Mouse (Mus musculus) testis, postnatal 14 days (tissue): ENCODE data around the gene Gm20388.
"Not testable (repeated sequence)": the region's sequence is repeated elsewhere in the genome, so short reads cannot be mapped to it uniquely, and the experiment has no call there.

ENCODE experiments used
- DNase-seq: peaks from one replicate; pipeline ENCODE4 v3.0.0; 2021; ENCODE audit warnings: low spot score

The Gm20388 gene

DNA sequence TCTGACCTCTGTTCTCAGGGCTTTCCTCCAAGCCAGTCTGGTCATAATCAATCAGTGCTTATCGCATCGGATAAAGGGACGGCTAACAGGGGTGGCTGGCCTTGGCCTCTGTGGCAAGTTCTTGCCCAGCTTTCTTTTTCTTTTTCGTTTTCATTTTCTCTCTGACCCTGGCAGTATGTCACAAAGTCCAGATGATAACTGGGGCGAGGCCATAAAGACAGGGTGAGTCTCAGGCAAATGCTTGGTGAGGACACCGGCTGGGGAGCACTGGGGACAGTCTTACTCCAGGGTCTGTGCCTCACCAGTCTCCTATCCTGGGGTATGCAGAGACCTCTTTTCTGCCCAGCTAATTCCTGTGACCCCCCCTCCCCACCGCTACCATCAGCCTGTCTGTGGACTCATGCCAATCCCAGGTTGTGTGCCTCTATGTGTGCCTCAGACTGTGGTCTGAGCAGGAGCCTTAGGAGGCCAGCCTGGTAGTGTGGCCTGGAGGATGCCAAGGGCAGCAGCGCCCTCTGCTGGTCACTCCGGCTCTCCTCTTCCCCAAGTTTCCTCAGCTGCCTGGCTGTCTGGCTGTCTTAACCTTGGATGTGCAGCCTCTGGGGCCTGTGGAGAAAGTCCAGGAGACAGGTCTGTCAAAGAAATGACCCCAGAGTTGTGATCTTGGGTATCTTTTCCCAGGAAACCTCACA, 885.4 kb downstream of the Gm20388 start:
- peak; percentile 57 for DNase-seq

DNA sequence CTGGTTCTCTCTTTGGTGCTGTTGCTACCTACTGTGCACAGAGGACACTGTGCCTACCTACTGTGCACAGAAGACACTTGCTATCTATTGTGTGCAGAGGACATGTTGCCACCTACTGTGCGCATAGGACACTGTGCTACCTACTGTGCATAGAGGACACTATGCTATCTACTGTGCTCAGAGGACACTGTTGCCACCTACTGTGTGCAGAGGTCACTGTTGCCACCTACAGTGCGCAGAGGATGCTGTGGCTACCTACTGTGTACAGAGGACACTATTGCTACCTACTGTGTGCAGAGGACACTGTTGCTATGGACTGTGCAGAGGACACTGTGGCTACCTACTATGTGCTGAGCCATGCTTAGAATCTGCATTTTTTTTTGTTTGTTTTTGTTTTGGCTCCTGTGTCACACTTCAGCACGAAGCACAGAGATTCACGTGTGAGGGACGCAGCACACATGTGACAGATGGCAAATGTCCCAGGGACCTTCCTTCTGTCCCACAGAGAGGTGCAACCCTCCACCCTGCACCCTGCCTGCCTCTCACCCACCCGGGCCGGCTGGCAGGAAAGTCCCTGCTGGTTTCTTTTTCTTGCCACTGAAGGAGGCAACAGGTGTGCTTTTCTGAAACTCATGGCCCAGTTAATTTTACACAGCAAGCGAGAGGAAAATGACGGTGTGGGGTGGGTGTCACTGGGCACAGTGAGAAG, 886.5 kb downstream of the Gm20388 start:
- no peak for DNase-seq

DNA sequence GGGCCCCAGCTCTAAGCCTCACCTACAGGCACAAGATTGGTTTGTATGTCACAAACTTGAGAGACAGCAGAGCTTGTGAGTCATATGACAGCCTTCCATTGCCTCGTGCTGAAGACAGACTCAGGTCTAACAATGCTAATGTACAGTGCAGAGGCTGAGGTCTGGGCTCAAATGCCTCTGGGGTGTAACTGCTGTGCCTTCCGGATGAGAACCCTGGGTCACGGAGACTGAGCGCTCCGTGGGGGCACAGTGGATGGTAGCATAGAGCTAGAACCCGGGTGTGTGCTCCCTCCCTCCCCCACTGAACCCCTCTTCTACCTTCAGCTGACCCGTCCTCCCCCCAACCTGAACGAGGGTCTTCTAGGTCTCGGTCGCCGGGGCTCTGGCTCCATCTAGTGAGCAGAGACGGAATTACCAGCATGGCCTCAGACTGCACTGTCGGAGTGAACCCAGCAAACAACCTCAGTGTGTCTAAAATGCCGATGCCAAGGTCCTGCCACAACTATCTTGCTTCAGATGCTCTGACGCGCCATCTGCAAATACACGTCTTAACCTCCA, 889.7 kb downstream of the Gm20388 start:
- DNase-seq: no peak

DNA sequence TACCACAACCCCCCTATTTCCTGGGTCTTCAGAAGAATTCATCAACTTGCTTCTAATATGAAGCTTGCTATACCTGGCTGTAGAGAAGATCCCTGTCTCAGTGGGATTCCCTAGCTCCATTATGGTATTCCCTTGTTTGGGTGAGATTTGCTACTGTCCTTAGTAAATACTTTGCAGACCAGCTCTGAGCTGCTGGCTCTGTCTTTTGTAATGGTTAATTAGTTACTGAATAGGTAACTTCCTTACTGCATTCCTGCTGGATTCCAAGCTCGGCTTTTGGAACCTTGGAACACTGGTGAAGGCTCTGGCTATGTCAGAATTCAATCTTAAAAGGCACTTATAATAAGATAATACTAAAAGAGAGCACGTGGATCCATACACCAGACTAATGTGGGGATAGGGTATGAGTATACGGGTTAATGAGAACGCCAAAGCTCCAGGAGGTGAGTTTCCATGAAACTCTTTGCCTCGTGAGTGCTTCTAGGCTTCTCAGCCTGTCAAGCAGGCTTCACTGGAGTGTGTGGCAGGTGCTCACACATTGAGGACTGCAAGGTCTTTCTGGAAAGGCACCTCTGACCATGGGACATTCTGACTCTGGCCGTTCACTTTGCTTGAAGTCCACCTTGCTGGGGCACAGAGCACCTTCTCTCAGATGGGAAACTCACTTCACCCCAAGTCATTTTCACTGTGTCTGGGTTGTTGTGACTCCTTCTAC, 893.2 kb downstream of the Gm20388 start:
- not testable (repeated sequence) for DNase-seq

DNA sequence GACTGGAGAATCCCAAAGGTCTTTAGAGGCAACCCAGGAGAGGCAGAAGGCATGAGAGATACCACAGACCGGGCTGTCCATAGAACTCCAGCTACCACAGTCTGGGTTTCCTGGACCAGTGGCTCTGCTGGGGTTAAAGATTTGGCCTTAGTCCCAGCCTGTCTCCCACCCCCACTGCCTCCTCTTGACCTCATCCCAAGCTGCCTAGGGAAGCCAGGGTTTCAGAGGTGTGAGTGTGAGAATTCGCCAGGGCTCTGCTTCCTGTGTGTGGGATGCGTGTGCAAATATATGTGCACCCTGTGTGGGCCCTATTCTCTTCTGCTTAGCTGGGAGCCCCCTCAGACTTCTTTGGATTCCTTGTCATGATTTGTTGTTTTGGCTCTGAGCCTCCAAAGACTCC, 894.1 kb downstream of the Gm20388 start:
- DNase-seq: no peak

DNA sequence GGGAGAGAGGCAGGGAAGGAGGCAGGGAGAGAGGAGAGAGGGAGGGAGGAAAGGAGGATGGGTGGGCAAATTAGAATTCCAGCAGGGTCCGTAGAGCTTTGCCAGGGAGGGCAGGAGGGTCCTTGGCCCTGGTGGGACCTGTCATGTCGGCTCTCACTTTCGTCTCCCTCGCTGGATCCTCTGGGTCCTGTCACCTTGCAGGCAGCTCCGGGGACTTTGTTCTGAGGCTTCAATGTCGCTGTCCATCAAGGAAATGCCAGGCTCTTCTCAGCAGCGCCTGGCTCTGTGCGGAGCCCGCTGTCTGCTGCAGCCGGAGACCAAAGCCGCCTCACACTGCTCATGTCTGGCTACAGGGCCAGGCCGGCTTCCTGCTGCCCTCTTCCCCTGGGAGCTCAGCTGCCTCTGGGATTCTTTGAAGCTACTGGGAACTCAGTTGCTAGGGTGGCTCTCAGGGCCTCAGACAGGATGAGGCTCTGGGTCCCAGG, 896.2 kb downstream of the Gm20388 start:
- DNase-seq: no peak

DNA sequence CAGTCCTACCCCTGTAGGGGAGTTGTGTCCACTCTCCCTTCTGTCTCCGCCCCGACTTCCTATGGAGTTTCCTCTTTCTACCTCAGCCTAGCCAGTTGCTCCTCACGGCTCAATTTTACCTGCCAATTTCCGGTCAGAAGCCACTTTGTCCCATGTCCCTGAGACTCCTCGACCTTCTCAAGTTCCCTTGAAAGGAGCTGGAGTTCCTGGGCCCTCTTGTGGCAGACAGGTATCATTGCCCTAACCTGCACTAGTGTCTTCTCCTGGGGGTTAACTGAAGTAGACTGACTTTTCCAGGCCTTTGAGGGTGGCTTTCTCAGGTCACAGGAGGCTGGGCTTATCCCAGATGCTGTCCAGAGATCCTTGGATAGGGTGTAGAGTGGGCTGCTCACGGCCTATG, 897.1 kb downstream of the Gm20388 start:
- DNase-seq: no peak

DNA sequence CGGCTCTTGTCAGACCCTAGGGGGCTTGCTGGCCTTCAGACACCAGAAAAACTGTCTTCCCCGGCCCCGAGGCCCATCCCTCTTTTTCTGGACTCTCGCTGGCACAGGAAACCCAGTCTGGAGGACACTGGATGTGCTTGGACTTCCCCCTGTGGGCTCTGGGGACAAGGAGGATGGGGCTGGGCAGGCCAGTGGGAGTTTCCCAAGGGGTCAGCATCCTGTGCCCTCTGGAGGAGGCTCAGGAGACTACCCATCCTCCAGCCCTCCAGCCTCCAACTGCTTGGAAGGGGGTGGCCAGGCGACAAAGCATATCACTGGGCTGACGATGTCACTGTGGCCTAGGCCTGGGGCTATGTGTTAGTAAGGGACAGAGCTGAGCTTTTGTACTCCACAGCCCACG, 898.4 kb downstream of the Gm20388 start:
- no peak for DNase-seq

DNA sequence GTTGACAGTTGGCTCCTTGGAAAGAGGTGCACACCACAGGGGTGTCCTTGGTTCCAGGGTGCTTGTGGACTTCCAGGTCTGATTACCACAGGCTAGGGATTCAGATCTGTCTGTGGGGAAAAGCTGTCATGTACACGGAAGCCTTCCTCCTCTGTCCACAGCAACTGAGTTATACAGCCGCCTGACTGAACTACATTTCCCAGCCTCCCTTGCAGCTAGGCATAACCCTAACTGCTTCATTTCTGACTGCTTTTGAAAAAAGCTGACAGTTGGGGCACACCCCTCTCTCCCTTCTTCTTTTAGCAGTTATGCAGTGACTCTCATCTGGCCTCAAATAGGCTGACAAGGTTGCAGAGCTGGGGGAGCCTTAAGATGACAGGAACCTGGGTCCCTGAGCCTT, 901.3 kb downstream of the Gm20388 start:
- no peak for DNase-seq

DNA sequence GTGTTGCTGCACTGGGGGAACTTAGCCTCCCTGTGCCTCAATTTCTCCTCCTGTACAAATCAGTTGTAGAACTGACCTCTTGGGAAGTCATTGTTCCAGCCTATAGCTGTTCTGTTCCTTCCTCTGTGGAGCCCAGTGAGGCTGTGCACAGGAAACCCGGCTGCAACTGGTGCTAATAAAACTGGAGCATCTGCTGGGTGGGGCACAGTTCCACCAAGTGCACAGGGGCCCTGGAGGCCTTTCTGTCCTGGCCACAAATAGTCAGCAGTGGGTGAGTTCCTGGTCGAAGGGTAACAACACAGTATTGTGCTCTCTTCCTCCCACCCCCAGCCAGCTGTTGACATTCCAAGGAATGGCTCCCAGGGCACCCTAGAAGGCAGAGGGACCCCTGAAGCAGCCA, 902.4 kb downstream of the Gm20388 start:
- DNase-seq: no peak

DNA sequence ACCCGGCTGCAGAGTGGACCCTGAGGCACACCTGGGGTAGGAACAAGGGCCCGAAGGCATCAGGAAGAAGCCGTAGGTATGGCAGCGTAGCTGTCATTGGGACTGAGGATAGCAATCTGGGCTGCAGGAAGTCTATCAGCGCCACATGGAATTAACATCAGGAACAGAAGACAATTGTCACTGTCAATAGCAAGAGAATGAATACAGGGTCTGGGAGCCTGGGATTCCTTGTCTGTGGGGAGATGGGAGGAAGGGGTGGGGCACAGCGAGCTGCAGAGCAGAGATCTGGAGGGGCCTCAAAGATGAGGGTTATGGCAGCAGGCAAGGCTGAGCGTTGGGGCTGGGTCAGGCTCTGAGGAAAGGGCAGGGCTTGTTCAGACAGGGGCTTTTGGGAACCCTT, 903.2 kb downstream of the Gm20388 start:
- no peak for DNase-seq

DNA sequence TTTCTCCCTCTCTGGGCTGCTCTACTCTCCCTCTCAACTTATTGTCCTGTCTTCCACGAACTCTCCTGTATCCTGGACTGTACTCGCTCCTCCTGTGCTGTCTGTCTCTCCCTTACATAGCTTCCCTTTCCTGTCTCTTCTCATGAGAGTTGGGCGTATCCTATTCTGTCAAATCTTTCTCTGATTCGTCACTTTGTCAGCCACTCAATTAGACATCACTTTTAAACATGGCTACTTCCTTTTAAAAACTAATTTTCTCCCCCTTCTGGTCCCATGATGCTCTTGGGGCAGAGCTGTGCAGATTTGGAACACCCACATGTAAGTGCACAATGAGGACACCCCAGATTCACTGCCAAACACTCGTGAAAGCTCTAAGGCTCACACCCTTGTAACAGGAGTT, 905.7 kb downstream of the Gm20388 start:
- DNase-seq: no peak

DNA sequence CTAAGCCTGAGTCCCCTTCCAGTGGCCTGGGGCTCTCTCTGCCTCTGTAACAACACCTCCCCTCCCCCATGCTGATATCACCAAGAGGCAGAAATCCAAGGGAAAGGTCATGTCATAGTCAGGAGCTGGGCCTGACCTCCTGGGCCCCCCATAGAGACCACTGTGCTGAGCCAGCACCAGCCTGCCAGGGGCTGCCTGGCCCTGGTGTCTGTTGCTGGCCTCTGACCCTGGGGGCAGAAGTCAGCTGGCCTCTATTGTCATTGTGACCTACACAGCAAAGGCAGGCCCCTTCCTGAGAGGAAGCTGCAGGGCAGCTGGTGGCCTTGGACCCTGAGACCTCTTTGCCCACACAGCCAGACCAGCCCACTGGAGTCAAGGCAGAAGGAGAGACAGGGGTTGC, 909.3 kb downstream of the Gm20388 start:
- DNase-seq: no peak

DNA sequence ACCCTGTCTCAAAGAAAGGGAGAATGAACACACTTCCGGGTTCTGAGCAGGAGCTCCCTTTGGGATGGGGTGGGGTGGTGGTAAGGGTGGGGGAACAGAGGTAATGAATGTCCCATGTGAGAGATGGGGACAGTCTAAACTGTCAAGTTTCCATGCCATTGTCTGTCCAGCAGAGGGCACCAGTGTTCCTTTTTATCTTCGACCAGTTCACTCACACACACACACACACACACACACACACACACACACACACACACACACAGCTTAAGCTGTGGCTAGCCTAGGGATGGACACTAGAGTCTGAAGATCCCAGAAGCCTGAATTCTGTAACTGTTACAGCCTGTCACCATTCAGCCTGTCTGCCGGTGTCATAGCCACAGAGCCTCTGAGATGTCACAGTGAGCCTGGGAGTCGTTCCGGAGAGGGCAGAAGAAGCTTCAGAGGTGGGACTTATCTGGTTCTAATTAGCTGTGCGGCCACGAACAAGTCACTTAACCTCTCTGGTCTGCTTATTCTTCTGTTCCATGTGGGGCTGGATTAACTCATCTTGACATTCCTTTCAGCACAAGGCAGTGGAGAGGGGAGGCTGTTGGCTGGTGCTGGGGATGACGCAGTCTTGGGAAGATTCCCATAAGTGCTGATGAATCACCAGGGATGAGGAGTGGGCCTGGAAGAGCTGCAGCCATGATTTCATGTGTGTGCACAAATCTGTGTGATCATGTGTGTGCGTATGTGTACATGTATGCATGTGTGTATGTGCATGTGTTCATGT, 910.9 kb downstream of the Gm20388 start:
- DNase-seq: peak; percentile 24

DNA sequence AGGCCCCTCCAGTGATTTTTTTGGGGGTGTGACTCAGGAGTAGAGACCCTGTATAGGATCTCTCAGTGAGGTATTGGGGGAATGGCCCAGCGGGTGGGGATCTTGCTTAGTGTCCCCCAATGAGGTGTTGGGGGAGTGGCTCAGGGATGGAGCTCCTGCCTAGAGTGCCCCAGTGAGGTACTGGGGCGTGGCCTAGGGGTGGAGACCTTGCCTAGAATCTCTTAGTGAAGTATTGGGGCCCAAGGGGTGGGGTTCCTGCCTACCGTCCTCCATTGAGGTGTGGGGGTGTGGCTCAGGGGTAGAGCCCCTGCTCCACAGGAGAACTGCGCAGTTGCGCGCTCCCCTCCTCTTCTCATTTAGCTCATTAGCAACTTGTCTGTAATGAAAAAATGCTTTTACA, 912.7 kb downstream of the Gm20388 start:
- DNase-seq: no peak

DNA sequence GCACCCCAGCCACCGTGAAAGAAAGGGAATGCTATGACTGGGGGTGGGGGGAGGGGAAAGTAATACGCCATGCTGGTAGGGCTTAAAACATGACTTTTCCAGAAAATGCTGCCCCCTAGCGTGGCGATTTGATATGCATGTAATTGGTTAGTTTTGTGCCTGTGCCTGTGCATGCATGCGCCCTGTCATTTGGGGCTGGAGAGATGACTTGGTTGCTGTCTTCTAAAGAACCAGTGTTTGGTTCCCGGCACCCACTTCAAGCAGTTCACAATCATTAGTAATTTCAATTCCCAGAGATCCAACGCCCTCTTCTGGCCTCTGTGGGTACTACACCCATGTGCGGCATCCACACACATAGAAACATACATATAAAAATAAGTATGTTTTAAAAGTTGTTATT, 913.2 kb downstream of the Gm20388 start:
- DNase-seq: no peak

DNA sequence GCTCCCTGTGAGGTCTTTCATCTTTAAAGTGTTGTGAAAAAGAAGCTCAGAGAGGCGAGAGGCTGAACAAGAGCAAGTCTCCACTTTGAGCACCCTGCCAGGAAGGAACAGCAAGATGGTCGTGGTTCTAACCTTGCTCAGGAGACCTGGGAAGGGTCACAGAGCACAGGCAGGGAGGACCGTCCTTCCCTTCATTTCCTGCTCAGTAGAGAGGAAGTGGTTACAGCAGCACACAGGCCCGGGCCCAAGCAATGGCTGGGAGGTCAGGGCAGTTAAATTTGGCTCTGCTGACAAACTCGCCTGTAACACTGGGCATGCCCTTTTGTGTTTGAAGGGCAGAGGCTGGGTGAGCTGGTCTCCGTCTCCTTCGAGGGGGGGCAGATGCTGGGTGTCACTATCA, 914.0 kb downstream of the Gm20388 start:
- no peak for DNase-seq

DNA sequence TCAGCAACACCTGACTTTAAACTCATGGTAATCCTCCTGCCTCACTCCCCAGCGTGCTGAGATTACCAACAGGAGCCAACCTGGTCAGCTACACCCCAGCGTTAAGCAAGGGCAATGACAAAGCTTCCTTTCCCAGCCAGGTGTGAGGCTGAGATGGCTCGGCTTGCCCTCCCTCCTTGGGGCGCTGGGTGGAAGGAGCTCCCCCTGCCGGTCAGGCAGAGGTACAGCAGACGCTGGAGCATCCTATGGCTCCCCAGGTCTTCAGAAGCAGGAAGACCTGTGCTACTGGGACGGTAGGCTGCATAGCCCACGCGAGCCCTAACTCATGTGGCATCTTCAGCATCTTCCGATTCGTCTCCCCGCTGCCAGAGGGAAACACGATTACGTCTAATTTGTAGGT, 917.6 kb downstream of the Gm20388 start:
- DNase-seq: peak; percentile 34

DNA sequence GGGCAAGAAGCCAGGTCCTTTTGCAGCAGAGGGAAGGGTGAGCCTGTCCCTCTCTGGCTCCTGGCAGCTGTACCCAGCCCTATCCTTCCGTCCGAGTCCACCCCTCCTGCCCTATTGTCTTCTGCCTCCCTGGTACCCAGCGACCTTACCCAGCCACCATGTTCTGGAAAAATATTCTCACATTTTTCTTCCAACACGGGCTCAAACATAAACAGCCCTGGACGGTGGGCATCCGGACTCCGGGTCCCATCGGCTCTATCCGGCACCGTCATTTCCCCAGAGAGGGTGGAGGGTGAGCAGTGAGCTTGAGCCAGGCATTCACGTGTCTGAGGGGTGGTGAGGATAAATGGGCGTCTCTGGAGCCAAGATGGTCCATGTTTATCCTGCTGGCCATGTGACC, 920.0 kb downstream of the Gm20388 start:
- DNase-seq: no peak

DNA sequence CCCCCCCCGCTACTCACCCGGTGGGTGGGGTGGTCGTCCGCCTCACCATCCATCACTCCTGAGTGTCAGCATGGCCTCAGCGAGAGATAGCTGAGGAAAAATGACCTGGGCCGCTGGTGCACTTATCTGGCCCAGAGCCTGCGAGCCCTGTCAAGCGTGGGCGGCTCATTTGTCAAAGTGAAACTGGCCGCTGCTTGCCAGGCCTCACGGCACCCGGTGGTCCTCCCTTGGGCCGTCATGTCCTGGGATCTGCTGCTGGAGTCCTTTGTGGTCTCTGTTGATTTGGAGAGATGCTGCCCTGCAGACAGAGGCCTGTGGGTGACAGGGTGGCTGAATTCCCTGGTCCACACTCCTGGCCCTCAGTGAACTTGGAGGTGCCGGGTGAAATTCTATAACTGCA, 921.4 kb downstream of the Gm20388 start:
- no peak for DNase-seq

DNA sequence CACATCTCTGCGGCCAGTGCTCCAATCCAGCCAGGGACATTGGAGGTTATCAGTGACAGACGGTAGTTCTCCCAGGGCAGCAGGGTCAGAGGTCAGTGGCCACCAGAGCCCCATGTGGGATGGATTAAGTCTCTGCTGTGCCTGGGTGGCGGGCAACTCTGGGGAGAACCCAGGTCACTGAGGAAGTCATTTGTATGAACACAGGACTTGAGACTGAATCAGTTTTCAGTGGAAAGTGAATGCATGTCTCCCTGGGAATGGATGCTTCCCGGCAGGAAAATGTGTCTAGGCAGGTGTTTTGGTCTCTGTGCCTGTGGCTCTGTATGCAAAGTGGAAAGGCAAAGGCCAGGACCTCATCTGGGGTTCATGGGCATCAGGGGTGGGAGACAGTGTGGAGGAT, 922.6 kb downstream of the Gm20388 start:
- DNase-seq: no peak

DNA sequence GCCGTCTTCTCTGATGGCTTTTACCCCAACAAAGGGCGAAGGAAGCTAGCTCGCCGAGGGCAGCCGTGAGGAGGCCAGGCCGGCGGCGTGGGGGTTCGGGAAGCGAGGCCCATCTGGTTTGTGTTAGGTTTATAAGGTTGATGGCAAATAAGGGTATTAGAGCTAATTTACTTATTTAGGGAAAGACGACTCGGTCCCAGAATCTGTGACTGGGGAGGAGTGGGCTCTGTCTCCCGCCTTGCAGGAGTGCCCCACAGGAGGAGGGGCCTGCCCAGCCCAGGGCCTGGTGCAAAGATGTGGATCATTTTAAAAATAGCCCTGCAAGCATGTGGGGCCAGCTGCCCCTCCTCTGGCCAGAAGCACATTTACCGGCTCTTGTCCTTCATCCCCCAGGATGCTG, 928.4 kb downstream of the Gm20388 start:
- no peak for DNase-seq
